ENCODE assay signal across 4 mouse cellular contexts in the genomic region with DNA sequence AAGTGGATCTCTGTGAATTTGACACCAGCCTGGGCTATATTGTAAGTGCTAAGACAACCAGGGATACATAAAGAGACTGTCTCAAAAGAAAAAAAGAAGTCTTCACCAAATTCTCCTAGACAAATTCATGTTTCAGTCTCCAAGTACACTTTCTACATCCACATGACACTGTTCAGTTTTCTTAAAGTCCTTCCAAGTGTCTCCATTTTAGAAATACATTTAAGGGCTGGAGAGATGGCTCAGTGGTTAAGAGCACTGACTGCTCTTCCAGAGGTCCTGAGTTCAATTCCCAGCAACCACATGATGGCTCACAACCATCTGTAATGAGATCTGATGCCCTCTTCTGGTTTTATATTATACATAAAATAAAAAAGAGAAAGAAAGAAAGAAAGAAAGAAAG. TPM values are rescaled to one million over a fixed set of nuclear protein-coding genes. Genes with fewer than 3 reads are reported as not detected.
"Had no signal": no experiment of that assay in that cellular context is flagged by ENCODE, and none has a peak within 500 bp of the region (broad histone marks: within the 10 kb centered on the region; RNA-seq: fewer than 3 reads in every experiment).

No protein-coding gene starts in this region.

RNA-seq across cellular contexts. Expression of a gene that starts 25.3 kb away (rescaled TPM):
- total RNA-seq: neutrophil, adult 5-6 weeks had no signal
- polyA plus RNA-seq: testis, adult 2 months; thymus, postnatal 0 days; urinary bladder, adult 2 months had no signal
